Comparison of ENCODE assay signal across 13 mouse cellular contexts in genomic region chr16:22411764-22412163, GRCm38 (mm10). TPM values are rescaled to one million over a fixed set of nuclear protein-coding genes. Genes with fewer than 3 reads are reported as not detected.
DNase-seq lines count a peak whose midpoint lies in the region; ATAC-seq and TF ChIP-seq lines count a peak whose summit lies in the region.
"Had no signal": no experiment of that assay in that cellular context is flagged by ENCODE, and none has a peak within 500 bp of the region (broad histone marks: within the 10 kb centered on the region; RNA-seq: fewer than 3 reads in every experiment).

No protein-coding gene starts in this region.

- TF ChIP-seq CTCF in brain, embryonic 14.5 days (IDR thresholded peaks at IDR 0.05; ENCODE audit: borderline replicate concordance, extremely low read depth, insufficient read depth, insufficient read length) = no peak

- no peak overlapping the region for H3K9ac ChIP-seq in forebrain, embryonic 16.5 days (replicated peaks; ENCODE audit: low read depth, low read length)
- H3K9ac ChIP-seq in forebrain, embryonic 13.5 days = no peak overlapping the region
- H3K9ac ChIP-seq in neural tube, embryonic 11.5 days (ENCODE audit: low read length) = no peak overlapping the region
- no peak overlapping the region for H3K9ac ChIP-seq in intestine, embryonic 16.5 days (ENCODE audit: low read depth, low read length)
- H3K9ac ChIP-seq: hindbrain, embryonic 15.5 days; kidney, embryonic 15.5 days; liver, embryonic 12.5 days had no signal

- peak; percentile 30 for DNase-seq in neural tube, embryonic 11.5 days (ENCODE audit: low spot score)
- DNase-seq in neural tube, embryonic 10.5 days (ENCODE audit: extremely low spot score, low spot score) = no peak
- peak; percentile 53 for DNase-seq in brain, embryonic 14.5 days (ENCODE audit: low read depth)
- DNase-seq in splenic B cell, adult 2 months (ENCODE audit: low read depth, low spot score) = peak; percentile 43
- no peak for DNase-seq in gastrocnemius, adult 8-10 months (ENCODE audit: low spot score in 2 of 2)
- DNase-seq: adrenal gland, postnatal 10 days; lung, postnatal 10 days had no signal

- TF ChIP-seq POLR2A in brain, embryonic 14.5 days (IDR thresholded peaks at IDR 0.05; ENCODE audit: borderline replicate concordance, extremely low read depth, insufficient read depth, insufficient read length, poor library complexity, severe bottlenecking) = no peak

- no peaks in the 10 kb centered on the region for H3K9me3 ChIP-seq in forebrain, embryonic 16.5 days (ENCODE audit: control insufficient read depth, low read length)
- H3K9me3 ChIP-seq in forebrain, embryonic 13.5 days (replicated peaks) = no peaks in the 10 kb centered on the region
- H3K9me3 ChIP-seq in neural tube, embryonic 11.5 days (ENCODE audit: control insufficient read depth, low read length) = no peaks in the 10 kb centered on the region
- H3K9me3 ChIP-seq in intestine, embryonic 16.5 days (ENCODE audit: control insufficient read depth, low read length) = no peaks in the 10 kb centered on the region
- H3K9me3 ChIP-seq: hindbrain, embryonic 15.5 days; kidney, embryonic 15.5 days; liver, embryonic 12.5 days had no signal

- WGBS in forebrain, embryonic 16.5 days = 22% methylated on average over 11 of the region's 11 CpGs
- WGBS in forebrain, embryonic 13.5 days = 52% methylated on average over 11 of the region's 11 CpGs
- WGBS in neural tube, embryonic 11.5 days = 36% methylated on average over 11 of the region's 11 CpGs
- 49% methylated on average over 11 of the region's 11 CpGs for WGBS in intestine, embryonic 16.5 days

- H3K4me2 ChIP-seq in forebrain, embryonic 16.5 days (ENCODE audit: low read length) = no peak overlapping the region
- H3K4me2 ChIP-seq in forebrain, embryonic 13.5 days = no peak overlapping the region
- no peak overlapping the region for H3K4me2 ChIP-seq in neural tube, embryonic 11.5 days (ENCODE audit: low read depth)
- H3K4me2 ChIP-seq in intestine, embryonic 16.5 days (ENCODE audit: low read depth, low read length) = no peak overlapping the region
- H3K4me2 ChIP-seq: hindbrain, embryonic 15.5 days; kidney, embryonic 15.5 days; liver, embryonic 12.5 days had no signal

- no peak overlapping the region for H3K27ac ChIP-seq in forebrain, embryonic 16.5 days (ENCODE audit: low read length)
- H3K27ac ChIP-seq in forebrain, embryonic 13.5 days = no peak overlapping the region
- no peak overlapping the region for H3K27ac ChIP-seq in neural tube, embryonic 11.5 days (ENCODE audit: low read depth, low read length)
- no peak overlapping the region for H3K27ac ChIP-seq in intestine, embryonic 16.5 days (ENCODE audit: low read length)
- H3K27ac ChIP-seq: hindbrain, embryonic 15.5 days; kidney, embryonic 15.5 days; liver, embryonic 12.5 days had no signal

- ATAC-seq in forebrain, embryonic 16.5 days = 0 out of 2 replicates have a peak, but pooled peaks have one; percentile 38
- no peak for ATAC-seq in forebrain, embryonic 13.5 days
- peak; percentile 38; the same call in 1 of the 2 replicates for ATAC-seq in neural tube, embryonic 11.5 days (ENCODE audit: insufficient read depth, low FRiP score, low TSS enrichment)
- ATAC-seq in intestine, embryonic 16.5 days = no peak
- ATAC-seq: liver, embryonic 12.5 days had no signal

- H3K4me1 ChIP-seq in forebrain, embryonic 16.5 days (replicated peaks; ENCODE audit: control insufficient read depth, insufficient read depth, low read length) = peaks cover 5% of the 10 kb centered on the region
- no peaks in the 10 kb centered on the region for H3K4me1 ChIP-seq in forebrain, embryonic 13.5 days
- no peaks in the 10 kb centered on the region for H3K4me1 ChIP-seq in neural tube, embryonic 11.5 days (ENCODE audit: control insufficient read depth, insufficient read depth, low read length)
- H3K4me1 ChIP-seq in intestine, embryonic 16.5 days (ENCODE audit: control insufficient read depth, insufficient read depth, low read length) = peaks cover 4% of the 10 kb centered on the region; the same call in 1 of the 2 replicates
- H3K4me1 ChIP-seq: hindbrain, embryonic 15.5 days had no signal

- H3K27me3 ChIP-seq in forebrain, embryonic 16.5 days (replicated peaks; ENCODE audit: control insufficient read depth, insufficient read depth, low read length) = no peaks in the 10 kb centered on the region
- no peaks in the 10 kb centered on the region for H3K27me3 ChIP-seq in forebrain, embryonic 13.5 days
- no peaks in the 10 kb centered on the region for H3K27me3 ChIP-seq in neural tube, embryonic 11.5 days (ENCODE audit: control insufficient read depth, insufficient read depth, low read length)
- no peaks in the 10 kb centered on the region for H3K27me3 ChIP-seq in splenic B cell, adult 2 months (ENCODE audit: control insufficient read depth, insufficient read depth, low read length, poor library complexity, severe bottlenecking)
- no peaks in the 10 kb centered on the region for H3K27me3 ChIP-seq in intestine, embryonic 16.5 days (replicated peaks; ENCODE audit: control insufficient read depth, insufficient read depth, low read length)
- H3K27me3 ChIP-seq: hindbrain, embryonic 15.5 days; kidney, embryonic 15.5 days; liver, embryonic 12.5 days had no signal

- H3K36me3 ChIP-seq in forebrain, embryonic 16.5 days (ENCODE audit: control insufficient read depth, insufficient read depth) = no peaks in the 10 kb centered on the region
- H3K36me3 ChIP-seq in forebrain, embryonic 13.5 days (ENCODE audit: poor library complexity, severe bottlenecking) = no peaks in the 10 kb centered on the region
- no peaks in the 10 kb centered on the region for H3K36me3 ChIP-seq in neural tube, embryonic 11.5 days (ENCODE audit: control insufficient read depth, insufficient read depth, low read length)
- no peaks in the 10 kb centered on the region for H3K36me3 ChIP-seq in splenic B cell, adult 2 months (ENCODE audit: control insufficient read depth, insufficient read depth, low read length, poor library complexity, severe bottlenecking)
- H3K36me3 ChIP-seq in intestine, embryonic 16.5 days (ENCODE audit: control insufficient read depth, insufficient read depth, low read length) = no peaks in the 10 kb centered on the region
- H3K36me3 ChIP-seq: hindbrain, embryonic 15.5 days; liver, embryonic 12.5 days had no signal

- H3K4me3 ChIP-seq in forebrain, embryonic 16.5 days (replicated peaks; ENCODE audit: low read length) = no peak overlapping the region
- no peak overlapping the region for H3K4me3 ChIP-seq in forebrain, embryonic 13.5 days
- no peak overlapping the region for H3K4me3 ChIP-seq in neural tube, embryonic 11.5 days (ENCODE audit: low read depth, low read length)
- no peak overlapping the region for H3K4me3 ChIP-seq in intestine, embryonic 16.5 days (ENCODE audit: low read length)
- H3K4me3 ChIP-seq: hindbrain, embryonic 15.5 days; kidney, embryonic 15.5 days; liver, embryonic 12.5 days had no signal

RNA-seq across cellular contexts. Expression of gene Etv5, which starts 27.8 kb away (rescaled TPM):
- 25.4 and 35.2 TPM in 2 replicates for polyA plus RNA-seq in forebrain, embryonic 16.5 days (2015; fragmentation: Nextera tagmentation; extraction: Ambion mirVana)
- 14.5 and 15.0 TPM in 2 replicates for polyA plus RNA-seq in forebrain, embryonic 13.5 days (2015; fragmentation: Nextera tagmentation; extraction: Ambion mirVana)
- 18.8 and 19.5 TPM in 2 replicates for polyA plus RNA-seq in neural tube, embryonic 11.5 days (2014; fragmentation: Nextera tagmentation; extraction: Ambion mirVana)
- 19.1 and 20.6 TPM in 2 replicates for polyA plus RNA-seq in brain, embryonic 14.5 days (2012; rRNA removed)
- polyA plus RNA-seq in intestine, embryonic 16.5 days (2015; fragmentation: Nextera tagmentation; extraction: Ambion mirVana) = 10.3 and 11.1 TPM in 2 replicates
- 1 to 10 TPM; 5.4 to 7.1 (median 6.3) TPM for total RNA-seq in gastrocnemius, adult 8-10 months (2022)

Comparison
In these comparisons a context has a peak if more than half of its experiments do, and no peak if none do; other contexts are left out.
1. ATAC-seq: peak in forebrain, embryonic 16.5 days (single experiment) and neural tube, embryonic 11.5 days (single experiment); none in forebrain, embryonic 13.5 days (single experiment) and intestine, embryonic 16.5 days (single experiment).
2. DNase-seq: peak in neural tube, embryonic 11.5 days (single experiment), brain, embryonic 14.5 days (single experiment) and splenic B cell, adult 2 months (single experiment); none in neural tube, embryonic 10.5 days (single experiment) and gastrocnemius, adult 8-10 months (0 of 2).